Mouse (Mus musculus) 416B (cell line): ENCODE data around the gene Zfp746.

Experiments used
- DNase-seq: peaks from one replicate; pipeline ENCODE4 v3.0.0; 2011; ENCODE audit warnings: low read depth

The Zfp746 gene

DNA sequence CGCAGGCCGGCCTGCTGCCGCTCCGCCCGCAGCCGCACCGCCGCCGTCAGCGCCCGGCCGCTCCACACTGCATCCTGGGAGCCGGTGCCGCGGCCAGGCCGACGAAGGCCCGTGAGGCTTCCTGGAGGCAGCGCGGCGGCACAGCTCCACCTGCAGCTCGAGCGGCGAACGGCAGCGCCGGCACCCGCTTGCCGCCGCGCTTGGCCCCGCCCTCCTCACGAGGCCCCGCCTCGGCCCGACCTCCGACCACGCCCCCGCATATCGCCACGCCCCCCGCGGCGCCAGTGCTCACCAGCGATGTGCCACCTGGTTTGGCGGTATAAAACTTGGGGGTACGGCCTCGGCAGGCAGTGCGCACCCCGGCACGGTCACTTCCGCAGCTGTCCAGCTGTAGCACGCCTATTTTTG is at the start of gene Zfp746:
Gene Zfp746, minus strand, starts transcription at position 123 of the 408 bp plus-strand sequence.
- DNase-seq, result peak; percentile 83

DNA sequence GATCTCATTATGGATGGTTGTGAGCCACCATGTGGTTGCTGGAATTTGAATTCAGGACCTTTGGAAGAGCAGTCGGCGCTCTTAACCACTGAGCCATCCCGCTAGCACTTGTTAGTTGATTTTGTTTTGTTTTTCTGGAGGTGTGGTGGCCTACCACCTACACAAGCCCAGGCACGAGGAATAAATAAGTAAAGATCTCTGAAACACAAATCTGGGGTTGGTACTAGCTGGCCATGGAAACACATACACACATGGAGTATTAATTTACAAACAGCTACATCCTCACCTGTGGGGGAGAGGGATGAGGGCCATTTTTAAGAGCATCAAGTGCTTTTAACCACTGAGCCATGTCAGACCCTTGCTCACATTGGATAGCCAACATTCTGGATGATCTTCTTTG is 34.7 kb upstream of the Zfp746 start:
- DNase-seq, result peak; percentile 79

DNA sequence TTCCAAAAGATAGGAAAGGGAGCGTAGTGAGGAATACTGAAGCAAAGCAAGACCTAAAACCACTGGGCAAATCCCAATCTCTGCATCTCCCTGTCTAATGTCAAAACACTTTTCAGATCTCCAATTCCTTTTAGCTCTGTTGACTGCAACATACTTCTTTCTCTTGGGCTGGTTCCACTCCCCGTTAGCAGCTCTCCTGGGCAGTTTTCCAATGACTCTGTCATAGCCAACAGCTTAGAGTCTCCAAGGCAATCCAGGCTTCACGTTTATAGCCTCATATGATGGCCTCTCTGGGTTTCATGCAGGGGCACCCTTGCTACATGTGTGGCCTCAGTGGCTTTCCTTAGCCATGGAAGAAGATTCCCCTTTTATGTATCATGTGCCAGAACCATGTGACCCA is 29.6 kb upstream of the Zfp746 start:
- no peak for DNase-seq

DNA sequence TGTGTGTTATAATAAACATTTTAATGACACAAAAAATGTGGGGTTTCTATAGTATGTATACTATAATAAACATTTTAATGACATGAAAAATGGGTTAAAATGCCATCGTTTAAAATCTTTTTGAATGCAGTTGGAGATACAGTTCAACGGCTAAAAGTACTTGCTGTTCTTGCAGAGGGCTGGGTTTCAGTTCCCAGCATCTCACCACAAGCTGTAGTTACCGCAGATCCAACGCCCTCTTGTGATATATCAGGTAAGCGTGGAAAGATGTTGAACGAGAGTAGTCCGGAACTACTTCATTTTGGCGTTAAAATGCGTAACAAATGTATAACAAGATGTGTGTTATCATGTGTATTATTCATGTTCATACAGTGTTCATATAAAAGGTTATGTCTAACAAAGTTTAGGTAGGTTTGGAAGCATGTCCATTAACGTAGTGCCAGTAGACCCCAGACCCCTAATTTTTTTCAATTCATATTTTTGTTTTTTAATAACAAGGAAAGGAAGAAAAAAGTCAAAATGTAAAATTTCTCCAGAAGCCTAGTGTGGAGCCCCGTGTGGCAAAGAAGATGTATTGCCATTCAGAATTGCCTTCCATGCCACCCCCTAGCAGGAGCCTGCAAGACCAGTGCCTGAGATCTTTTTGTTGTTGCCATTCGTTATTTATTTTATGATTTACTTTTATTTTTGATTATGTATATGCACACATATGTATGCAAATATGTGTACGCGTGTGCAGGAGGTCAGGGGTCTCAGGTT is 743 bp upstream of the Zfp746 start:
- peak; percentile 68 for DNase-seq

DNA sequence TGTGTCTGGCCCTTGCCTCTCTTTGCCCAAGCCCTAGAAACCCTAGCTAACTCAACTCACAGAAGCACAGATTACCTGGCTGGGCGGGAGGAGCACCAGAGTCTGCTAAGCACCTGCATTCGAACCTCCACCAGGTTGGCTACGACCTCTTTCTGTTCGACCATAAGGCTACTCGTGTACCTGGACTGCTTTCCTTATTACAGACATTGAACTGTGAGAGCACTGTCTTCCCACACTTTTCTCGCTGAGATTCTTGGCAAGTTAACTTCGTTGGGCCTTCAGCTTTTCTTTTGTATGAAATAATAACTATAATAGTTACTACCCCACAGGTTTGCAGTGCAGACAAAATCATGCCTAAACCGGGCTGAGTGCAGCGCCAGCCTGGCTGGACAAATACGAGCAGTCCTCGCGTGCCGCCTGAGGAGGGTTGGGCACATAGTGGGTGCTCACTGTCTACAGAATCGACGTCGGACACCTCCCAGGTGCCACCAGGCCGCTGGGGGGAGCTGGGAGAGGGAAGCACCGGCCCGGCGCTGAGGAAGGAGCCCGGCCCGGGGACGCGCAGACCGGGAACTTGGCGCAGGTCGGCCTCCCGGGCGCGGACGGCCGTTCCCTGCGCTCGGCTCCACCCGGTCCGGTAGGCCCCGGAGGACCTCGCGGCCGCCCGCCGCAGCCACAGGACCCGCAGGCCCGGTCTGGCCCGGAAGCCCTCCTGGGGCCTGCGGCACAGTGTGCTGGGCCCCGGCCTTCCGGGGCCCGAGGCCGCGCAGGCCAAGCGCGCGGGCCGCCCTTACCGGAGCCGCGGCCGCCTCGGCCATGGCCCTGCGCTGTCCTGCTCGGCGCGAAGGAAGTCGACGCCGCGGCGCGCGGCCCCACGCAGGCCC is 630 bp downstream of the Zfp746 start:
- peak; percentile 50 for DNase-seq

DNA sequence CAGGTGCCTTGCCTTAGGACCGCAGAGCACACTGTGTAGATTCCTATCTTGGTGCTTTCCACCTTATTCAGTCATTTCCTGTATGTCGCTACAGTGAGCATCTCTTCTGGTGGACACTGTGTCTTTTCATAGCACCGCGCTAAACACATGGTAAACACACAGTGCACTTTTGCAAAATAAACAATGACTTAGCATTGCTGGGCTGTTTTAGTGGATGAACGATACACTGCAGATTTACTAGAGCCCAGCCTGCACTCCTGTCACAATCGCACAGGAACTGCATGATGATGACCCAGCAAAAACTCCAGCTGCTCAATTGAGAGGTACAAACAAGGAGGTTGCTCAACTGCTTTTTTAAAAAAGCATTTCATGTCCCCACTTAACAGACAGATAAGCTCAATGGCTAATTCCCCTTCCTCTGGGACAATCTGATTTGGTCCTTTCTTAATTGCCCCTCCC is 2.6 kb downstream of the Zfp746 start:
- DNase-seq, result peak; percentile 83

DNA sequence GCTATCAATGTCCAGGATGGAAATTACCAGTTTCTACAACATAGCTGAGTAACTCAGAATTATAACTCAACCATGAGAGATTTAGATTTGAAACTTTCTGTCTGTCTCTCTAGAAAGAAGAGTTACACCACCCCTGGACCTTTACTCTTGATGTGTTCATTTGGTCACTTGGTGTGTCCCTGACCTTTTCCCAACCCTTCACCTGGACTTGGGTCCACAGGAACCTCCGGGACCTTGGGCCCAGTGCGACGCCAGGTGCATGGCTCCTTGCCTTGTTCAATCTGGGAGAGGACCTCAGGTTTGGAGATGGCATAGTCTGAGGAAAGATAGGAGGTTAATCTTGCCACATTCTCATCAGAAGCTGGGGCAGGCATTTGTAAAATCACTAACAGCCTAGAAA is 4.4 kb downstream of the Zfp746 start:
- DNase-seq, result no peak

DNA sequence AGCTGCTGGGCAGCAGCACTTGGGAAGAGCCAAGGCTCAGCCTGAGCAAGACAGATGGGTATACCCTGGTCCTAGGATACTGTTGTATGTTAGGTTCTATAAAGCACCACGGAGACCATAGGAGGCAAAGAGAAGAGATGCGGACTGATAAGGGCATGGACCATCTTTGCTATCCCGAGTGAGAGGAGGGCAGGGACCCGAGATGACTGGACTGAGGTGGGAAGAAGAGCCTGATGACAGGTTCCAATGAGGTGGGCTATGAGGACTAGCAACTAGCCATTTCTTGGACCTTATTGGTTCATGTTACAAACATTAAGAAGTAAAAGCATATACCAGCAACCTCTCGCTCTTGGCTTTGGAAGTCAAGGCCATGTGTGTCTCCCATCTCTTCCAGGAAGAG is 5.4 kb downstream of the Zfp746 start:
- no peak for DNase-seq

DNA sequence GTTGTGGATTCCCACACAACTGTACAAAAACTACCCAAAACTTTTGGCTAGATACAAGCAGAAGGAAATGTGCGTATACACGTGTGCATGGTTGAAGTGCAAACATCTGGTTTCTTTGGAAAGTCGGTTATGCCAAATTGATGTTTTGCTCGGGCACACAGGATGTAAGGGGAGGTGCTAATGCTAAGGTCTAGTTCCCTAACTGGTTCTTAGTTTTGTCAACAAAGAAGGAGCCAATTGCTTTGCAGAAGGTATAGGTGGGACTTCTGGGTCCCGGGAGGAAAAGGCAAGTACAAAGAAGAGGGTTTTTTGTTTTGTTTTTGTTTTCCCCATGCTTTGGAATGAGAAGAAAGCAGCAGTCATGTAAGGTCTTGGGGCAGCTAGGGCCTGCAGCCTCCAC is 13.1 kb downstream of the Zfp746 start:
- DNase-seq, result peak; percentile 45

DNA sequence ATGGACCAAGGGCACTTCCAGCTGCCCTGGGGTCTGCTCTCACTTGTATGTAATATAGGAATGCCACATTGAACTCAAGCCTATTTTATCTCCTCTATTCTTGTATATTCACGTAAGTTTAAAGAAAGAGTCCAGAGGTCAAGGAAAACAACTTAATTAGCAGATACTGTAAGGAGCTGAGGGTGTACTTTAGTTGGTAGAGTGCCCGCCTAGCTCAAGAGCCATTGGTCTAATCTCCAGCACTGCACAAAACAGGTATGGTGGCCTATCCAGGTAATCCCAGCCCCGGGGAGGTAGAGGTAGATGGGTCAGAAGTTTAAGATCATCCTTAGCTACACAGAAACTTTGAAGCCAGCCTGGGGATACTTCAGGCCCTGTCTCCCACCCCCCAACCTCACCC is 18.9 kb downstream of the Zfp746 start:
- DNase-seq, result no peak

DNA sequence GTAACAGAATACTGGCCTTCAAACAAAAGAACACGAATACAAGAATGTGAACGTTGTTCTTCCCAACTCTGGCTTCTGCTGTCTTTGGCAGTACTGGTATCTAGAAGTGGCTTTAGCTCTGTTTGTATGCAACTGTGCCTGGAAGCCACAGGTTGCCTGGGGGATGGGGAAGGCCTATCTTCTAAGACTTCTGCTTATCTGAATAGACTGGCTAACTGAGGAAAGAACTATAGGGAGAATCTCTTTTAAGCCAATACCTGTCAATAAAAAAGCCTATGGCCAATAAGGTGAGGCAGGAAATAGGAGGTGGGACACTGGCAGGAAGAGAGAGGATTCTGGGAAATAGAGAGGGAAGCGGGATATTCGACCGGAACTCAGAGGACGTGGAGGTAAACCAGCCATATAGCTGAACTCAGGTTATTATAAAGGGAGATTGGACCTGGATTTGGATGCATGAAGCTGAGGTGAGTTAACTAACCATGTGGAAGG is 20.8 kb downstream of the Zfp746 start:
- no peak for DNase-seq

DNA sequence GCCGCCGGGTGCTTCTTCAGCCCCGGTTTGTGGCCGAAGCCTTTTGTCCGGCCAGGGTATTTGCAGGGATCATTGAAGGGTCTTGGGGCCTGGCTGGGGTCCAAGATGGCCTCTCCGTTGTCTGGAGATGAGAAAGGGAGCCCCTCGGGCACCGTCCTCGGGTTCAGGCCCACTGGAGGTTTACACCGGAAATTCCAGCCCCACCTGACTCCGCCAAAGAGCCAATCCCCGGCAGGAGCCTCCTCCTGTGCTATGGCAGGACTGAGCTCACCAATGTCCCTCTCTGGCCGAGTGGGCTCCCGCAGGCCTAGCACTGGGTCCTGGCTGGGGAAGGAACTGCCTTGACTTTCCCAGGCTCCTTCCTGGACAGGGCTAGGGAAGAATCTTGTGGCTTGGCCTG is 21.9 kb downstream of the Zfp746 start:
- no peak for DNase-seq

DNA sequence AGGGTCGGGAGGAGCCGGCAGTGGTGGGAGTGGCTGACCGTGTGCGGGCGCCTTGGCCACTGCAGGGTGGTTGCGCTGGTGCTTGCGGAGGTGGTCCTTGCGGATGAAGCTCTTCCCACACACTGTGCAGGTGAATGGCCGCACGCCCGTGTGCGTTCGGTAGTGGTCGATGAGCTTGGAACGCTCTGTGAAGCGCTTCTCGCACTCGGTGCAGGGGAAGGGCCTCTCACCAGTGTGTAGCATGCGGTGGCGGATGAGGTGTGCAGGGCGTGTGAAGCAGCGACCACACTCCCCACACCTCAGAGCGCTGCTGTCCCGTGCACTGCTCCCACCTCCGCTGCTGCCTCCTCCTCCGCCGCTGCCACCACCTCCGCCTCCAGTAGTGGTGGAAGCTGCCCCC is 22.5 kb downstream of the Zfp746 start:
- DNase-seq, result no peak

DNA sequence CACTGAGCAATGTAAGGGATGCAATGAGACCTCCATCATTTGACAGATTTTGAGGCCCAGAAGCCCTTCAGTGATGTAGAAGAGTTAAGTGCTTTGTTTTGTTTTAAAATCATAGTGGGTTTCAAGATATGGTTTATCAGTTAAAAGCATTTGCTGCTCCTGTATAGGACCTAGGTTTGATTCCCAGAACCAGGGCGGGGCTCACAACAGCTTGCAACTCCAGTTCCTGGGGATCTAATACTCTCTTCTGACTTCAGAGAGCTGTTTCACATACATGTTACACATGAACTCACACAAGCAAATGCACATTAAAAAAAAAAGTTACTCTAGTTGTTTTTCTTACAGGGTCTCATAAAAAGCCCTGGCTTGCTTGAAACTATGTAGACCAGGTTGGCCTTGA is 25.5 kb downstream of the Zfp746 start:
- DNase-seq, result no peak

DNA sequence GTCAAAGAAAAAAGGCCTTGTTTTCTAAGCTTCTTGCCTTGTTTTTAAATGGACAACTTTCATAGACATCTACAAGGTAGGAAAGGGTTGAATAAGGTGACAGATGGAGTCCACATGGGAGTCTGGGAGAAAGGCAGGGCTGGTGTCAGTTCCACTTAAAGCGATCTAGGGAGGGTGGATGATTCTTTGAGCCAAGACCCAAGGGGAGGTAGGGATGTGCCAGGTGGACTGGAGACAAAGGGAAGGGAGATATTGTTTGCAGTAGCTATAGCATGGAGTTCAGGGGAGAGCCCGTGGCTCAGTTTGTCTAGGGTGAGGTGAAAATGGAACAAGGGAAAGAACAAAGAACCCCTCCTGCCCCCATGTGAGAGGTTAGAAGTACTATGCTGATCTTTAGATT is 26.0 kb downstream of the Zfp746 start:
- no peak for DNase-seq

DNA sequence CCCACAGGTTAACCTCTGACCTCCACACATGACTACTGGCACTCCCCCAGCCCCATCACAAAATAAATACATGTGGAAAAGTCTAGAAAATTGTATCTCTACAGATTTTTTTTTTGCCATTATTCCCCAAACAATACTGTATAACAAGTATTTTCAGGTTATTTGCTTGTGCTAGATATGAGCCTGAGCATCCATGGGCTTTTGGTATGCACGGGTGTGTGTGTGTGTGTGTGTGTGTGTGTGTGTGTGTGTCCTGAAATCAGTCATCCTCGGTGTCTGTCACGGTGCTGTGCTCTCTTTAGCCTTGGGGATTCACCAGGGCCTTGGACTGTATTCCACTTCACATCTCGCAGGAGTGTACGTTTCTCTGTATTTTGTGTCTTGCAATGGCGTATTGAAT is 34.3 kb downstream of the Zfp746 start:
- DNase-seq, result no peak

DNA sequence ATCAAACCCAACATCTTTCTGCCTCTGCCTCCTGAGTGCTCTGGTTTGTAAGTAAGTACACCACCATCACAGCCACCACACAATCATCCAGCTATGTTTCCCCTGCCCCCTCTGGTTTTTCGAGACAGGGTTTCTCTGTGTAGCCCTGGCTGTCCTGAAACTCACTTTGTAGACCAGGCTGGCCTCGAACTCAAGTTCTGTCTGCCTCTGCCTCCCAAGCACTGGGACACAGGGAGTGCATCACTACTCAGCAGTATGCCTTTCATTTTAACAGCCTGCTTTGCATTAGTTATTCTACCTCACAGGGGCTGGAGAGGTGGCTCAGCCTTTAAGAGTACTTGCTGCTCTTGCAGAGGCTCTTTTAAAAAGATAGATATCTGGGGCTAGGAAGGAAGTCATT is 34.7 kb downstream of the Zfp746 start:
- no peak for DNase-seq

DNA sequence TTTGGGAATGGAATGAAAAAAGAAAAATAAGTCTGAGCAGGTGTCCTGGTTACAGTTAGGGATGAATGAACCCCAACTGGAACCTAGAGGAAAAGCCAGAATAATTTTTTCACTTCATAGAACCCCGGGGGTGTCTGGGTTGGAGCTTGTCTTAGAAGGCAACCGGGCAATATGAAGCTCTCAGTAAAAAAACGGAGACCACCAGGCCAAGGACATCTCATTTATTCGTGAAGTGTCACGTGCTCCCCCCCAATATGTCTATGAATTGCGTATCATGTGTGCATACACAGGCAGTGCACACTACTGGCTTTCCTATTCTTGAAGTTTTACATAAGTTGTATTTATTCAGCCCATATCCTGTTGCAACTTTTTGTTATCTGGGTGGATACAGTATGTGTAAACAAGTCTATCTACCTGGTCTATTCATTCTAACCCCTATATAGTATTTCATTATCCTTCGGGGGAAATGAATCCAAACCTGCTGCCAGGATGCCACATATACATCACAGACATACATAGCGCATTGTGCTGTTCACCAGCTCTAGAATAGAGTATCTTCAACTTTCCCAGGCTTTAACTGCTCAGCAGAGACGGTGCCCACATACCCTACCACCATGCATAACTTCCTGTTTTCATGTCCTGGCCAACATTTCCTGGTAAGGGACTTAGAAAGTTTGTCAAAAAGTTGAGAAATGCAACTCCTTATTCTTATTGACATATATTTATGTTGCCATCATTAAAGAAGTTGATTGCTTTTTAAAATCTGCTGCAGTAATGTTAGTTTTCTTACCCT is 36.9 kb downstream of the Zfp746 start:
- peak; percentile 63 for DNase-seq

DNA sequence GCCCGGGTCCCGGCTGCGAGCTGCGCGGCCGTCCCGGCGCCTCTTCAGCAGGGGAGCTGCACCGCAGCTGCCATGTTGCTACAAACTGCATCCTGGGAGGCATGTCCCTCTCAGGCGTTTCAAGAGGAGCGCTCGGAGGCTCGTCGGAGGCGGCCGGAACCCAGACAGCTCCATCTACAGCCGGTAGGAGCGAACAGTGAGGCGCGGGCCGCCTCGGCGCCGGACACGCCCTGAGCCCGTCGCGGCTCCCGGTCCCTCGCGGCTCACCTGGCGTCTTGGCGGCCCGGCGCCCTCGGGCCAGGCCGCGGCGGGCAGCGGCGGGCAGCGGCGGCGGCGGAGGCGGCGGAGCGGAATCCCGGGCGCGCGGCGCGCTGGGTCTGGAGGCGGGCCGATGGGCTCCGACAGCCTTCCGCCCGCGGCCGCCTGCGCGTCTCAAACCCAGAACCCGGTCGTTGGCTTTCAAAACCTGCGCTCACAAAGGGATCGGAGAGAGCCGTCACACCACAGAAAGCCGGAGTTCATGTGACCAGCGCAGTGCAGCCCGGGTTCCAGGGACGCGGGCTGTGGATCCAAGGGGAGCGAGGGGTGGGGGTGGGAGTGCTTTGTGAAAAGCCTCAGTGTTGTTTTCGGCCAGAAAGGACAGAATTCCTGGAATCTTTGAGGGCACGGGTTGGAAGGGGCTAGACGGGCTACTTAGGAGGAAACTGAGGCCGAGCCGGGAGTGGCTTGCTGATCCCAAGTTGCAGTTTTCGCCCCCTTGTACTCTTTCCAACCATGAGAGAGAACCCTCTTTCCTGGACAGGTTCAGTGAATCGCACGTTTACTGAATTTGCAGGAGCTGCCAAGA is 37.7 kb downstream of the Zfp746 start, which contains the start of gene Zfp777:
Gene Zfp777, minus strand, starts transcription at position 486 of the 847 bp plus-strand sequence.
- DNase-seq, result peak; percentile 80

DNA sequence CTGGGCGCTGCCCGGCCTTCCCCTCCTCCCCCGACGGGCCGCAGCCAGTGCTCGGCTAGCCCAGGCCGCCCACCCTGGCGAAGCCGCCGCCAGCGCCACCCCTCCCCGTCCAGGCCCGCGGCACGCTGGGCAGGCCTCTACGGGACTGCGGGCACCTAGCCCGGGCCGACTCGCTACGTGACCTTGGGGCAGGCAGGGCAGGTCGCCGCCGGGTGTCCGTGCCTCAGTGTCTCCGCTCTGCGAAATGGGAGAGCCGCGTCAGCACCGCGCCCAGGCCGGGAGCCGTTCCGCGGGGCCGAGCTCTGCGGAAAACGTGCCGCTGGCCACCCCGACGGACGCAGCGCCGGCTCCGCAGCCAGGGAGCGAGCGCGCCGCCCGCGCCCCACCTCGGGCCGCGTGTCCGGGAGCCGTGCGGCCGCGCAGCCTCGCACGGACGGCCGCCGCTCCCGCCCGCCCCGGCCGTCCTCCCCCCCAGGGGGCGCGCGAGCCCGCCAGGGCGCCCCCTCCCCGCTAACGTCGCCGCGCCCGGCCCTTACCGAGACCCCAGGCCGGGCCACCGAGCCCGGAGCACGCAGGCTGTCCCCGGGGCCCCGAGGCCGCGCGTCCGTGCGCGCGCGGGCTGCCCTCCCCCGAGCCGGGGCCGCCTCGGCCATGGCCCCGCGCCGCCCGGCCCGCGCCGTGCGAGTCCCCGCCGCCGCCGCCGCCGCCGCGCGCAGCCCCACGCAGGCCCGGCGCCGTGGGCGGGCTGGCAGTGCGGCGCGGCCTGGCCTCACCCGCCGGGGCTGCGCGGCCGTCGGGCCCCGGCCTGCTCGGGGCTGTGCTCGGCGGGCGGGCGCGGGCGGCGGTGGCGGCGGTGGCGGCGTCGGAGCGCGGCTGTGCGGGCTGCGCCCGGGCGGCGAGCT is 38.7 kb downstream of the Zfp746 start:
- no peak for DNase-seq
